Mouse (Mus musculus) MEL (cell line): Measurements from ENCODE around the gene Hecw2. TPM values are rescaled to one million over a fixed set of nuclear protein-coding genes. Genes with fewer than 3 reads are reported as not detected.

Experiments
- DNase-seq: peaks from one replicate; pipeline ENCODE4 v3.0.0; 2011; ENCODE audit warnings: low read depth, low spot score
- H3K27ac ChIP-seq: 2 replicates; pipeline ENCODE4 v1.5.1; 2012; ENCODE audit warnings: low read depth, mild to moderate bottlenecking, control low read depth, low read length, moderate library complexity; ENCODE audit not compliant: control insufficient read depth
- H3K27me3 ChIP-seq, 2 experiments: fragments of 150-350 bp in 1 of 2; sonication (generic) in 1 of 2; 2 replicates each; pipeline ENCODE4 v1.6.1; 2012; ENCODE audit warnings: low read length in 2 of 2, mild to moderate bottlenecking in 2 of 2, improper control_type of control experiment in 1 of 2, moderate library complexity in 1 of 2; ENCODE audit not compliant: insufficient read depth in 2 of 2, control insufficient read depth in 1 of 2
- H3K36me3 ChIP-seq, 2 experiments: 2 replicates each; pipeline ENCODE4 v1.6.1; 2012 to 2014; ENCODE audit warnings: low read length in 2 of 2, improper control_type of control experiment in 1 of 2, inconsistent platforms in 1 of 2, mild to moderate bottlenecking in 1 of 2; ENCODE audit not compliant: insufficient read depth in 2 of 2, control insufficient read depth in 1 of 2
- H3K4me1 ChIP-seq, 2 experiments: fragments of 150-350 bp in 1 of 2; sonication (generic) in 1 of 2; 2 replicates each; pipeline ENCODE4 v1.6.1; 2012; ENCODE audit warnings: low read length in 2 of 2, improper control_type of control experiment in 1 of 2, mild to moderate bottlenecking in 1 of 2; ENCODE audit not compliant: insufficient read depth in 2 of 2, control insufficient read depth in 1 of 2
- H3K4me3 ChIP-seq, 2 experiments: fragments of 150-350 bp in 1 of 2; sonication (generic) in 1 of 2; 2 replicates each; pipeline ENCODE4 v1.5.1; 2012; ENCODE audit warnings: low read depth in 2 of 2, low read length in 2 of 2, mild to moderate bottlenecking in 2 of 2, moderate library complexity in 2 of 2, control low read depth in 1 of 2, improper control_type of control experiment in 1 of 2; ENCODE audit not compliant: control insufficient read depth in 1 of 2, insufficient read depth in 1 of 2
- H3K79me2 ChIP-seq: 2 replicates; pipeline ENCODE4 v1.6.1; 2012; ENCODE audit warnings: mild to moderate bottlenecking, low read length, moderate library complexity; ENCODE audit not compliant: control insufficient read depth, poor library complexity, insufficient read depth
- H3K9ac ChIP-seq: 2 replicates; pipeline ENCODE4 v1.6.1; 2012; ENCODE audit warnings: low read depth, mild to moderate bottlenecking, control low read depth, low read length, moderate library complexity; ENCODE audit not compliant: control insufficient read depth, poor library complexity, severe bottlenecking
- H3K9me3 ChIP-seq: fragments of 150-350 bp; sonication (generic); replicated peaks from 2 replicates; pipeline ENCODE4 v1.6.1; 2012; ENCODE audit warnings: mild to moderate bottlenecking, low read length, improper control_type of control experiment, moderate library complexity; ENCODE audit not compliant: insufficient read depth
- BHLHE40 ChIP-seq: IDR thresholded peaks from 2 replicates; pipeline ENCODE4 v1.6.1; 2012; ENCODE audit warnings: low read depth, mild to moderate bottlenecking, inconsistent platforms, low read length, improper control_type of control experiment, borderline replicate concordance
- CHD1 ChIP-seq: IDR thresholded peaks from 2 replicates; pipeline ENCODE4 v1.6.1; 2012; ENCODE audit warnings: low read depth, mild to moderate bottlenecking, inconsistent platforms, low read length, improper control_type of control experiment
- CHD2 ChIP-seq: IDR thresholded peaks from 2 replicates; pipeline ENCODE4 v1.6.1; 2011; ENCODE audit warnings: low read length, improper control_type of control experiment
- E2F4 ChIP-seq: IDR thresholded peaks from 2 replicates; pipeline ENCODE4 v1.6.1; 2011; ENCODE audit warnings: low read depth, low read length, improper control_type of control experiment, borderline replicate concordance
- EP300 ChIP-seq, 2 experiments: IDR thresholded peaks; 2 replicates each; pipeline ENCODE4 v1.6.1; 2011; ENCODE audit warnings: improper control_type of control experiment in 2 of 2, low read length in 2 of 2, low read depth in 1 of 2, mild to moderate bottlenecking in 1 of 2
- ETS1 ChIP-seq: IDR thresholded peaks from 2 replicates; pipeline ENCODE4 v1.6.1; 2012; ENCODE audit warnings: low read depth, mild to moderate bottlenecking, inconsistent platforms, low read length, improper control_type of control experiment, moderate library complexity
- GABPA ChIP-seq: IDR thresholded peaks from 2 replicates; pipeline ENCODE4 v1.6.1; 2012; ENCODE audit warnings: low read depth, mild to moderate bottlenecking, inconsistent platforms, low read length, improper control_type of control experiment, moderate library complexity
- GATA1 ChIP-seq: IDR thresholded peaks from 2 replicates; pipeline ENCODE4 v1.6.1; 2011; ENCODE audit warnings: low read depth, low read length, improper control_type of control experiment
- HCFC1 ChIP-seq: IDR thresholded peaks from 2 replicates; pipeline ENCODE4 v1.6.1; 2012; ENCODE audit warnings: low read depth, mild to moderate bottlenecking, inconsistent platforms, low read length, improper control_type of control experiment, moderate library complexity
- MAFK ChIP-seq: IDR thresholded peaks from 2 replicates; pipeline ENCODE4 v1.6.1; 2011; ENCODE audit warnings: low read depth, mild to moderate bottlenecking, low read length, improper control_type of control experiment, borderline replicate concordance
- MEF2A ChIP-seq: IDR thresholded peaks from 2 replicates; pipeline ENCODE4 v1.6.1; 2014; ENCODE audit warnings: low read depth, mild to moderate bottlenecking, inconsistent platforms, low read length, improper control_type of control experiment; ENCODE audit not compliant: poor library complexity, insufficient replicate concordance, severe bottlenecking; ENCODE audit errors: extremely low read depth
- MYB ChIP-seq: IDR thresholded peaks from 2 replicates; pipeline ENCODE4 v1.6.1; 2011; ENCODE audit warnings: mild to moderate bottlenecking, low read depth, low read length, improper control_type of control experiment
- MYC ChIP-seq: IDR thresholded peaks from 2 replicates; pipeline ENCODE4 v1.6.1; 2011; ENCODE audit warnings: low read depth, mild to moderate bottlenecking, low read length, improper control_type of control experiment, moderate library complexity
- NELFE ChIP-seq: IDR thresholded peaks from 2 replicates; pipeline ENCODE4 v1.6.1; 2011; ENCODE audit warnings: low read depth, low read length, improper control_type of control experiment
- POLR2AphosphoS2 ChIP-seq: IDR thresholded peaks from 2 replicates; pipeline ENCODE4 v1.6.1; 2011; ENCODE audit warnings: low read length, improper control_type of control experiment
- POLR2AphosphoS5 ChIP-seq: IDR thresholded peaks from 2 replicates; pipeline ENCODE4 v1.6.1; 2012; ENCODE audit warnings: low read depth, borderline replicate concordance, mild to moderate bottlenecking, inconsistent platforms, low read length, moderate library complexity, mixed read lengths
- RAD21 ChIP-seq: IDR thresholded peaks from 2 replicates; pipeline ENCODE4 v1.6.1; 2011; ENCODE audit warnings: mild to moderate bottlenecking, low read depth, low read length, improper control_type of control experiment
- RCOR1 ChIP-seq: IDR thresholded peaks from 2 replicates; pipeline ENCODE4 v1.6.1; 2012; ENCODE audit warnings: low read depth, mild to moderate bottlenecking, inconsistent platforms, low read length, improper control_type of control experiment
- SMC3 ChIP-seq: IDR thresholded peaks from 2 replicates; pipeline ENCODE4 v1.6.1; 2011; ENCODE audit warnings: low read depth, low read length, improper control_type of control experiment
- TAL1 ChIP-seq: IDR thresholded peaks from 2 replicates; pipeline ENCODE4 v1.6.1; 2012; ENCODE audit warnings: mild to moderate bottlenecking, inconsistent platforms, low read length, moderate library complexity, mixed read lengths
- TBP ChIP-seq: IDR thresholded peaks from 2 replicates; pipeline ENCODE4 v1.8.0; 2011; ENCODE audit warnings: low read depth, low read length, improper control_type of control experiment
- TCF12 ChIP-seq: IDR thresholded peaks from 2 replicates; pipeline ENCODE4 v1.6.1; 2014; ENCODE audit warnings: low read depth, mild to moderate bottlenecking, inconsistent platforms, low read length, improper control_type of control experiment, moderate library complexity
- USF1 ChIP-seq: IDR thresholded peaks from 2 replicates; pipeline ENCODE4 v1.6.1; 2014; ENCODE audit warnings: low read depth, mild to moderate bottlenecking, inconsistent platforms, low read length, improper control_type of control experiment, moderate library complexity
- ZKSCAN1 ChIP-seq: IDR thresholded peaks from 2 replicates; pipeline ENCODE4 v1.6.1; 2012; ENCODE audit warnings: low read depth, mild to moderate bottlenecking, inconsistent platforms, low read length, improper control_type of control experiment, moderate library complexity
- ZNF384 ChIP-seq: IDR thresholded peaks from 2 replicates; pipeline ENCODE4 v1.6.1; 2012; ENCODE audit warnings: low read depth, mild to moderate bottlenecking, inconsistent platforms, low read length, improper control_type of control experiment
- polyA plus RNA-seq, 2 experiments: library from polyadenylated mRNA; stranded (reverse) in 1 of 2; unstranded in 1 of 2; fragments of >175 nt in 1 of 2; fragments of >200 nt in 1 of 2; gene quantifications; 2 replicates each; pipeline versions ENCODE4 v1.2.1 to v1.2.4; 2012; ENCODE audit warnings: low replicate concordance in 2 of 2, low read depth in 1 of 2; ENCODE audit not compliant: insufficient read length in 2 of 2, insufficient read depth in 1 of 2, missing spikeins in 1 of 2
- total RNA-seq: library from RNA; depleted of rRNA; stranded (reverse); fragments of 300-350 nt; gene quantifications from 2 replicates; pipeline ENCODE4 v1.2.3, GENCODE M21; 2012

Hecw2 gene
- total and polyA plus RNA-seq, 3 experiments, result not detected

DNA sequence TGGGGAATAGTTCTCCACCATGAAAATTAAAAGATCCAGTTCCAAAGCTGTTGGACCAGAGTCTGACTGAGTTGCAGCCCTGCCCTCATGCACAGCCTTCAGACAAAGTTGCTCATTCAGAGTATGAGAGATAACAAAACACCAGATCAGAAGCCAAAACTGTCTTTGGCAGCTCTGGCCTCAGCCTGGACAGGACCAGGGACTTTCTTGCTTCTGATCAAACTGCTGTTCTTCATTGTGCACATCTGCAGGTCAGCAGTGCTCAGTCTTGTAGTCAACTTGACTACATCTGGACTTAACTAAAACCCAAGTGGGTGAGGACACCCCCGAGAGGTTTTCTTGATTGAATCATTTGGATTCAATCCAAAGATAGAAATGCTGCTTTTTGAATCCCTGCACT lies 120.5 kb downstream of the Hecw2 start:
- Histone ChIP-seq H3K27ac (no peak overlapping the region), H3K36me3 (no peaks in the 10 kb centered on the region), H3K4me1 (no peaks in the 10 kb centered on the region), H3K9ac (no peak overlapping the region), H3K27me3 (no peaks in the 10 kb centered on the region), H3K79me2 (no peaks in the 10 kb centered on the region), H3K9me3 (no peaks in the 10 kb centered on the region), H3K4me3 (no peak overlapping the region)
- TF ChIP-seq CHD2, result no peak
- no peak for DNase-seq

DNA sequence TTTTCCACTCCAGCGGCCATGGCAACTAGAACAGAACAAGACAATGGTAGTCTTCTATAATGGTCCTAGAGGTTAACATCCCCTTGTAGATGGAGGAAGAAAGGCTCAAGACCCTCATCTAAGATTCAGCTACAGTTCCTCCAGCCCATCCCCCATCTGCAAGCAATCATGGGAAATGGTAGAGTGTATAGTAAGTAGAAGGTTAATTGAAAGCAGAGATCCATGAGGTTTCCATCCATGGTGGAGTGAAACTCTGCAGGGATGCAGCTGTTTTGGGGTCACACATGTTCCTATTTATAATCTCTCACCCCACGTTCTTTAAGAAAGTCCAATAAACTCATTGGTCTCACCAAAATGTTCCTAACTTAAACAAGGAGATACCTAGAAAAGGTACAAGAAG lies 124.8 kb downstream of the Hecw2 start:
- no peaks in the 10 kb centered on the region for H3K9me3 ChIP-seq
- H3K27ac ChIP-seq, result no peak overlapping the region
- no peak overlapping the region for H3K4me3 ChIP-seq
- TF ChIP-seq HCFC1 (no peak), USF1 (no peak), SMC3 (no peak), E2F4 (no peak), TBP (no peak), GABPA (no peak), MEF2A (no peak), EP300 (IDR thresholded peaks at IDR 0.05; ENCODE audit: low read depth in 1 of 2, low read length in 2 of 2) (no peak), ZKSCAN1 (no peak), CHD2 (no peak), TCF12 (no peak), MAFK (no peak), ZNF384 (no peak), POLR2AphosphoS2 (no peak)
- TF ChIP-seq, all 39 proteins: peak for 0
- no peak for DNase-seq
- Histone ChIP-seq H3K9ac (no peak overlapping the region), H3K27me3 (no peaks in the 10 kb centered on the region), H3K79me2 (no peaks in the 10 kb centered on the region), H3K4me1 (no peaks in the 10 kb centered on the region), H3K36me3 (no peaks in the 10 kb centered on the region)

GRCm38 (mm10) chr1:54068248-54068647 lies 126.7 kb downstream of the Hecw2 start:
- DNase-seq, result no peak
- no peaks in the 10 kb centered on the region for H3K9me3 ChIP-seq
- no peak overlapping the region for H3K4me3 ChIP-seq

More at GRCm38 (mm10) chr1:54068248-54068647, 126.7 kb downstream of the Hecw2 start:
- no peak overlapping the region for H3K9ac ChIP-seq
- no peaks in the 10 kb centered on the region for H3K4me1 ChIP-seq
- no peaks in the 10 kb centered on the region for H3K27me3 ChIP-seq
- TF ChIP-seq POLR2AphosphoS5 (no peak), MYB (no peak), SMC3 (no peak), CHD2 (no peak), NELFE (no peak), POLR2AphosphoS2 (no peak), EP300 (IDR thresholded peaks at IDR 0.05; ENCODE audit: low read depth in 1 of 2, low read length in 2 of 2) (no peak), MYC (no peak), BHLHE40 (no peak), GABPA (no peak), CHD1 (no peak), GATA1 (no peak), ETS1 (no peak), TAL1 (no peak), TBP (no peak), RCOR1 (no peak), RAD21 (no peak), E2F4 (no peak), MAFK (no peak)
- TF ChIP-seq, all 39 proteins: peak for 0
- Histone ChIP-seq H3K79me2 (no peaks in the 10 kb centered on the region), H3K36me3 (no peaks in the 10 kb centered on the region), H3K27ac (no peak overlapping the region)
